Mouse (Mus musculus) ovary, adult 2 months (tissue): ENCODE results near the gene Btbd3. TPM values are rescaled to one million over a fixed set of nuclear protein-coding genes. Genes with fewer than 3 reads are reported as not detected.

Experiments
- polyA plus RNA-seq: library from polyadenylated mRNA; depleted of rRNA; stranded (reverse); fragments of >200 nt; gene quantifications from 2 replicates; pipeline ENCODE4 v1.2.3, GENCODE M21; 2012; rRNA removed

Gene Btbd3
- polyA plus RNA-seq = 13.9 and 15.3 TPM in 2 replicates

DNA sequence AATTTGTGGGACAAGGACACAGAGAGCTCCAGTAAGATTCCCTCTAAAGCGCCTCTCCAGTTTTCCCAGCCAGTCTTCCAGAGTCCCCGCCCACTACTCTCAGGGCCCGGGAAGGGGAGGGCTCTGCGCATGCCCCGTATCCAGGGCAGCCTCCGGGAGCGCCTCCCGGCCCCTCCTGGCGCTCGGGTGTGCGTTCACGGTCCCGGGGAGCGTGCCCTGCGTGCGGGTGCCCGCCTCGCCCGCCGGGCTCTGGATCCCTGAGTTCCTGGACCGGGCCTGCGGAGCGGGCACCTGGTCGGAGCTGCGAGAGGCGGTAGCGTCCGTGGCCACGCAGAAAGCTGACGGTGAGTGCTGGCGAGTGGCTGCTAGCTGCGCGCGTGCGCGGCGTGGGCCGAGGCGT, at the start of gene Btbd3:
Gene Btbd3, plus strand, starts transcription at position 155 of the 400 bp plus-strand sequence.

